ENCODE assay signal across 28 mouse cellular contexts in genomic region chr5:105643276-105643675, GRCm38 (mm10). TPM values are rescaled to one million over a fixed set of nuclear protein-coding genes. Genes with fewer than 3 reads are reported as not detected.
A peak's percentile ranks its signal among the peaks of the same experiment; 100 is the strongest.
DNase-seq lines count a peak whose midpoint lies in the region; ATAC-seq and TF ChIP-seq lines count a peak whose summit lies in the region.
"Had no signal": no experiment of that assay in that cellular context is flagged by ENCODE, and none has a peak within 500 bp of the region (broad histone marks: within the 10 kb centered on the region; RNA-seq: fewer than 3 reads in every experiment).

No protein-coding gene starts in this region.

- H3K79me2 ChIP-seq in MEL (ENCODE audit: control insufficient read depth, insufficient read depth, low read length, poor library complexity): no peaks in the 10 kb centered on the region

- no peak for TF ChIP-seq EP300 in MEL (IDR thresholded peaks at IDR 0.05; ENCODE audit: low read depth in 1 of 2, low read length in 2 of 2)

- peaks cover 23 to 39% of the 10 kb centered on the region in 2 experiments for H3K4me1 ChIP-seq in MEL (ENCODE audit: control insufficient read depth in 1 of 2, insufficient read depth in 2 of 2, low read length in 2 of 2)
- H3K4me1 ChIP-seq in embryonic facial prominence, embryonic 10.5 days: no peaks in the 10 kb centered on the region
- H3K4me1 ChIP-seq: embryonic facial prominence, embryonic 12.5 days; forebrain, embryonic 10.5 days; forebrain, embryonic 15.5 days; midbrain, embryonic 12.5 days had no signal

- peaks cover 0 to 21% of the 10 kb centered on the region in 2 experiments; a peak in 2 of 4 replicates for H3K36me3 ChIP-seq in MEL (ENCODE audit: control insufficient read depth in 1 of 2, insufficient read depth in 2 of 2, low read length in 2 of 2)
- no peaks in the 10 kb centered on the region for H3K36me3 ChIP-seq in embryonic facial prominence, embryonic 10.5 days (replicated peaks)
- H3K36me3 ChIP-seq: embryonic facial prominence, embryonic 12.5 days; forebrain, embryonic 10.5 days; forebrain, embryonic 15.5 days; liver, embryonic 12.5 days; midbrain, embryonic 12.5 days had no signal

- H3K9me3 ChIP-seq in MEL (replicated peaks; ENCODE audit: insufficient read depth, low read length): no peaks in the 10 kb centered on the region
- no peaks in the 10 kb centered on the region for H3K9me3 ChIP-seq in embryonic facial prominence, embryonic 10.5 days
- H3K9me3 ChIP-seq: embryonic facial prominence, embryonic 12.5 days; forebrain, embryonic 10.5 days; forebrain, embryonic 15.5 days; liver, embryonic 12.5 days; megakaryocyte, embryonic 14.5 days; midbrain, embryonic 12.5 days had no signal

- TF ChIP-seq RAD21 in MEL (IDR thresholded peaks at IDR 0.05; ENCODE audit: low read depth, low read length): no peak

- no peaks in the 10 kb centered on the region for H3K27me3 ChIP-seq in MEL (ENCODE audit: control insufficient read depth in 1 of 2, insufficient read depth in 2 of 2, low read length in 2 of 2)
- no peaks in the 10 kb centered on the region for H3K27me3 ChIP-seq in embryonic facial prominence, embryonic 10.5 days (replicated peaks; ENCODE audit: low read depth, poor library complexity, severe bottlenecking)
- H3K27me3 ChIP-seq: embryonic facial prominence, embryonic 12.5 days; forebrain, embryonic 15.5 days; liver, embryonic 12.5 days; midbrain, embryonic 12.5 days had no signal

- TF ChIP-seq POLR2A in MEL (IDR thresholded peaks at IDR 0.05; ENCODE audit: control insufficient read depth in 1 of 2, insufficient read depth in 1 of 2, low read depth in 1 of 2, low read length in 2 of 2, poor library complexity in 1 of 2): no peak

- DNase-seq in CD4-positive, CD25-positive, alpha-beta regulatory T cell, adult 2 months (ENCODE audit: low read depth, low spot score): peak; percentile 38
- peak; percentile 35 for DNase-seq in testis, postnatal 14 days (ENCODE audit: low spot score)
- no peak for DNase-seq in testis, postnatal 10 days (ENCODE audit: low spot score)
- no peak for DNase-seq in MEL (ENCODE audit: low read depth, low spot score)
- DNase-seq in ovary, adult 18-20 months (ENCODE audit: low spot score): no peak
- no peak for DNase-seq in embryonic facial prominence, embryonic 10.5 days (ENCODE audit: low spot score)
- DNase-seq: adrenal gland, postnatal 10 days; cerebellum, adult 11 months; cerebellum, adult 9-10 months; cerebellum, postnatal 36 days; gastrocnemius, adult 2 months; gastrocnemius, postnatal 36 days; kidney, adult 2 months; kidney, postnatal 36 days; layer of hippocampus, postnatal 36 days; lung, adult 18-20 months; retina, postnatal 1 day; right cerebral cortex, postnatal 25 days had no signal

- no peak for ATAC-seq in CD4-positive, CD25-positive, alpha-beta regulatory T cell, adult 4 months
- ATAC-seq in inflammation-experienced regulatory T-cells, adult 6 months: peak; percentile 10
- ATAC-seq: forebrain, embryonic 15.5 days; liver, embryonic 12.5 days; lung, postnatal 0 days had no signal

- no peak overlapping the region for H3K9ac ChIP-seq in MEL (ENCODE audit: control insufficient read depth, low read depth, low read length, poor library complexity, severe bottlenecking)
- H3K9ac ChIP-seq: embryonic facial prominence, embryonic 12.5 days; forebrain, embryonic 15.5 days; hindbrain, embryonic 14.5 days; liver, embryonic 12.5 days; midbrain, embryonic 12.5 days had no signal

- TF ChIP-seq CTCF in MEL (IDR thresholded peaks at IDR 0.05 in 2 of 3, conservative IDR thresholded peaks at IDR 0.05 in 1 of 3; ENCODE audit: control insufficient read depth in 1 of 3, insufficient read depth in 1 of 3, low read depth in 2 of 3, low read length in 3 of 3, poor library complexity in 1 of 3, severe bottlenecking in 1 of 3): no peak

- no peak overlapping the region for H3K4me3 ChIP-seq in MEL (ENCODE audit: control insufficient read depth in 1 of 2, insufficient read depth in 1 of 2, low read depth in 2 of 2, low read length in 2 of 2)
- H3K4me3 ChIP-seq in embryonic facial prominence, embryonic 10.5 days: no peak overlapping the region
- H3K4me3 ChIP-seq: embryonic facial prominence, embryonic 12.5 days; forebrain, embryonic 10.5 days; forebrain, embryonic 15.5 days; gastrocnemius, adult 2 months; liver, embryonic 12.5 days; megakaryocyte, embryonic 14.5 days; midbrain, embryonic 12.5 days had no signal

- WGBS in embryonic facial prominence, embryonic 10.5 days: 82% methylated on average over 8 of the region's 8 CpGs

- peak overlapping the region; percentile 60; the same call in 1 of the 2 replicates for H3K27ac ChIP-seq in MEL (ENCODE audit: control insufficient read depth, low read depth, low read length)
- no peak overlapping the region for H3K27ac ChIP-seq in embryonic facial prominence, embryonic 10.5 days (replicated peaks)
- H3K27ac ChIP-seq: embryonic facial prominence, embryonic 12.5 days; forebrain, embryonic 10.5 days; forebrain, embryonic 15.5 days; gastrocnemius, adult 2 months; hindbrain, embryonic 14.5 days; liver, embryonic 12.5 days; midbrain, embryonic 12.5 days had no signal

TF ChIP-seq in MEL, 35 proteins besides CTCF, POLR2A, EP300 and RAD21:
- TF ChIP-seq USF1 (IDR thresholded peaks at IDR 0.05; ENCODE audit: low read depth, low read length) (no peak), POLR2AphosphoS2 (IDR thresholded peaks at IDR 0.05; ENCODE audit: low read length) (no peak), MAZ (IDR thresholded peaks at IDR 0.05; ENCODE audit: low read depth, low read length) (no peak), ZMIZ1 (IDR thresholded peaks at IDR 0.05; ENCODE audit: low read depth, low read length) (no peak), KAT2A (conservative IDR thresholded peaks at IDR 0.05; ENCODE audit: low read depth, low read length) (no peak), ETS1 (IDR thresholded peaks at IDR 0.05; ENCODE audit: low read depth, low read length) (no peak), ZKSCAN1 (IDR thresholded peaks at IDR 0.05; ENCODE audit: low read depth, low read length) (no peak), MEF2A (IDR thresholded peaks at IDR 0.05; ENCODE audit: extremely low read depth, insufficient replicate concordance, low read depth, low read length, poor library complexity, severe bottlenecking) (no peak), CHD1 (IDR thresholded peaks at IDR 0.05; ENCODE audit: low read depth, low read length) (no peak), MYC (IDR thresholded peaks at IDR 0.05; ENCODE audit: low read depth, low read length) (no peak), JUND (IDR thresholded peaks at IDR 0.05; ENCODE audit: low read depth, low read length) (no peak), ZNF384 (IDR thresholded peaks at IDR 0.05; ENCODE audit: low read depth, low read length) (no peak)
TF ChIP-seq in MEL: peak in this region for 0.

RNA-seq across cellular contexts. Expression of gene Lrrc8d, which starts 56.5 kb away (rescaled TPM):
- 10 to 100 TPM; 17.2 to 19.5 TPM for polyA plus RNA-seq in CD4-positive, CD25-positive, alpha-beta regulatory T cell, adult 4 months (2017; shearing (Covaris generic))
- total RNA-seq in MEL (2012; rRNA removed): 11.4 and 13.3 TPM in 2 replicates
- 100 to 1,000 TPM in 1 of 2 experiments, 10 to 100 TPM in 1; 21.9 to 258 TPM for polyA plus RNA-seq in MEL (2012; ENCODE audit: insufficient read depth in 1 of 2, insufficient read length in 2 of 2, low read depth in 1 of 2, low replicate concordance in 2 of 2, missing spikeins in 1 of 2)
- polyA plus RNA-seq in inflammation-experienced regulatory T-cells, adult 6 months (2017; shearing (Covaris generic)): 10 to 100 TPM; 11.8 to 28.4 (median 26.5) TPM
- polyA plus RNA-seq in embryonic facial prominence, embryonic 10.5 days (2016; fragmentation: Nextera tagmentation; extraction: Ambion mirVana): 22.2 TPM in 2 replicates

Comparison
In these comparisons a context has a peak if more than half of its experiments do, and no peak if none do; other contexts are left out.
1. DNase-seq: peak in CD4-positive, CD25-positive, alpha-beta regulatory T cell, adult 2 months (single experiment) and testis, postnatal 14 days (single experiment); none in testis, postnatal 10 days (single experiment), MEL (single experiment), ovary, adult 18-20 months (single experiment) and embryonic facial prominence, embryonic 10.5 days (single experiment).